Mouse (Mus musculus): ENCODE measurements around the gene Gab2.

- no peak for TF ChIP-seq CTCF (IDR thresholded peaks at IDR 0.05; ENCODE audit: low read depth, low read length)
- TF ChIP-seq POLR2A (IDR thresholded peaks at IDR 0.05; ENCODE audit: borderline replicate concordance, low read depth, low read length), result no peak
Measured at GRCm38 (mm10) chr7:97039641-97040040, 41.7 kb upstream of the Gab2 start.
